Mouse (Mus musculus): ENCODE data around the gene Susd4. TPM values are rescaled to one million over a fixed set of nuclear protein-coding genes. Genes with fewer than 3 reads are reported as not detected.

Gene Susd4
- polyA plus RNA-seq, 1 experiment from 2014 or later, result 4.6 TPM

DNA sequence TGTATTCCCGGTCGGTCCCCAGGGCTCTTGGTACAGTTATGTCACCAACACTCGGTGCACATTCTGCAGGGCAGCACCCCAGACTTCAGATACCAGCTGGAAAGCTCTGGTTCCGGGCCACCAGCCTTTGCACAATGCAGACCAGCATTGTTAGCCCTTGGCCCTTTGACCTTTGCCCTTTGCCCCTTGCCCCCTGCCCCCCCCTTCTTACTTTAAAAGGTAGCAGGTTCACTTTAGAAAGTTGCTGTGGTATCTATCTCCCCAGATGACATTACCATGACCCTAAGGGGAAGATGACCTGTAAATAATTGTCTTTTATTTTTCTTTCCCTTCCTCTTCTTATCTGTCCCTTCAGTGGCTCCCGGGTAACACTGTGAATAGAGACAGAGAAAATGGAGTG lies 53.4 kb downstream of the Susd4 start:
- no peaks in the 10 kb centered on the region for H3K9me3 ChIP-seq (ENCODE audit: control insufficient read depth)
- no peak for ATAC-seq
- no peak overlapping the region for H3K27ac ChIP-seq (ENCODE audit: low read depth, low read length)
- H3K4me2 ChIP-seq (replicated peaks; ENCODE audit: low read depth), result no peak overlapping the region
- no peak overlapping the region for H3K4me3 ChIP-seq (ENCODE audit: low read depth, low read length)
- no peaks in the 10 kb centered on the region for H3K4me1 ChIP-seq (replicated peaks; ENCODE audit: control insufficient read depth, insufficient read depth, low read length)
- no peak for TF ChIP-seq CTCF (IDR thresholded peaks at IDR 0.05; ENCODE audit: low read depth)
- WGBS, result 55% methylated on average over 5 of the region's 5 CpGs
- no peaks in the 10 kb centered on the region for H3K36me3 ChIP-seq (ENCODE audit: control insufficient read depth, insufficient read depth)
- no peaks in the 10 kb centered on the region for H3K27me3 ChIP-seq (replicated peaks; ENCODE audit: control insufficient read depth, insufficient read depth, low read length)
- H3K9ac ChIP-seq (ENCODE audit: low read depth, low read length), result no peak overlapping the region

DNA sequence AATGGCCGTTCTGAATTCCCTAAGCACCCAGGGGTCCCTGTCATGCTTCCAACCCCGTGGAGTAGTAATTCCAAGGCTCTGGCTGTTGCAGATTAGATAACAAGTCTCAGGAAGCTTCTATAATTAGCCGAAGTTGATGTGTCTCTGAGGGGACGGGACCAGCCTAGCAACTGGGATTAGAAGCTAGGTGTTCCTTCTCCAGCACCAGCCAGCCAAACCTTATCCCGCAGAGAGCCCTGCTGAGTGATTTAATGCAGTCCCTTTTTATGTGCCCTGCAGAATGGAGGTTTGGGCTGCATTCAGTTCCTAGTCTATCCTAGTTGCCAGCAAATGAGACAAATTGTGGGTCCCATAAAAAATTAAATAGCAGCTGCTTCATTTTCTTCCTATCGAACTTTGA lies 54.0 kb downstream of the Susd4 start:
- H3K27me3 ChIP-seq (replicated peaks; ENCODE audit: control insufficient read depth, insufficient read depth, low read length), result no peaks in the 10 kb centered on the region
- ATAC-seq, result no peak
- WGBS, result 28% methylated on average over 6 of the region's 6 CpGs

DNA sequence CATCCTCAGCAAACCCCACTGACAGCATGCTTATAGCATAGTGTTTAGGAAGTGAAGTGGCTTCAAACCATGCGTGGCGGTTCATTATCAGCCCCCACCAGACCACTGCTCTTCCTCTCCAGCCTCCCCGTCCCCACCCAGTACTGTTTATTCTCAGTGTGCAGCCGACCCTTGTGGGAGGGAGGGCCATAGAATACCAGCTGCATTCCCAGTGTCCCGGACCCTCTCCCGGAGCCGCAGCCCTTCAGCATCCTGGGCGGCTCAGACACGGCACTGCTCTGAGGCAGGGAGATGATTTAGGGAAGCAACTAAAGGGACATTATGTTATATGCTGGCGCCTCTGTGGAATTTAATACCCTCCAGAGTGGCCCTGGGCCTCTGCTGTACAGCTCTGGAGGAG lies 55.3 kb downstream of the Susd4 start:
- Histone ChIP-seq H3K4me2 (replicated peaks; ENCODE audit: low read depth) (no peak overlapping the region; the same call in 1 of the 2 replicates), H3K27ac (ENCODE audit: low read depth, low read length) (no peak overlapping the region), H3K4me1 (replicated peaks; ENCODE audit: control insufficient read depth, insufficient read depth, low read length) (no peaks in the 10 kb centered on the region), H3K36me3 (ENCODE audit: control insufficient read depth, insufficient read depth) (no peaks in the 10 kb centered on the region), H3K27me3 (replicated peaks; ENCODE audit: control insufficient read depth, insufficient read depth, low read length) (no peaks in the 10 kb centered on the region), H3K9me3 (ENCODE audit: control insufficient read depth) (no peaks in the 10 kb centered on the region), H3K9ac (ENCODE audit: low read depth, low read length) (no peak overlapping the region), H3K4me3 (ENCODE audit: low read depth, low read length) (no peak overlapping the region)
- 51% methylated on average over 10 of the region's 10 CpGs for WGBS
- TF ChIP-seq CTCF (IDR thresholded peaks at IDR 0.05; ENCODE audit: low read depth), result no peak
- no peak for ATAC-seq

More for the DNA sequence above, 54.0 kb downstream of the Susd4 start:
- Histone ChIP-seq H3K27ac (ENCODE audit: low read depth, low read length) (no peak overlapping the region), H3K9ac (ENCODE audit: low read depth, low read length) (no peak overlapping the region), H3K4me2 (replicated peaks; ENCODE audit: low read depth) (no peak overlapping the region), H3K36me3 (ENCODE audit: control insufficient read depth, insufficient read depth) (no peaks in the 10 kb centered on the region), H3K4me1 (replicated peaks; ENCODE audit: control insufficient read depth, insufficient read depth, low read length) (no peaks in the 10 kb centered on the region), H3K9me3 (ENCODE audit: control insufficient read depth) (no peaks in the 10 kb centered on the region), H3K4me3 (ENCODE audit: low read depth, low read length) (no peak overlapping the region)
- TF ChIP-seq CTCF (IDR thresholded peaks at IDR 0.05; ENCODE audit: low read depth), result no peak

DNA sequence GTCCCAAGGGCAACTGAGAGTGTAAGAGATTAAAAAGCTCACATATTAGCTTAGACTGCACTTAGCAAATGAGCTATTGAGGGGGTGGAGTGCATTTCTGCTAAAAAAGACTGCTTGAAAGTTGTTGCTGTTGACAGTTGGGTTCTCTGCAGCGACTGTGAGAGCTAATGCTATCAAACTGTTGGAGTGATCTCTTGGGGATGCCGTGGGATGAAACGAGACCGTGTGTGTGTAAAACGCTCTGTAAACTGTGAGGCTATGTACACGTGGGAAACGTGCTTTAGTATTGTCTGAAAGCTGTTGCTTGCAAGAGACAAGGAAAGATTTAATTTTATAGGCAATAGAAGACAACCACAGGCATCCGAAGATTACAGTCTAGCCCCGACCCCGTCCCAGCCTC lies 59.1 kb downstream of the Susd4 start:
- no peaks in the 10 kb centered on the region for H3K4me1 ChIP-seq (replicated peaks; ENCODE audit: control insufficient read depth, insufficient read depth, low read length)
- WGBS, result 80% methylated on average over 10 of the region's 10 CpGs
- H3K9me3 ChIP-seq (ENCODE audit: control insufficient read depth), result no peaks in the 10 kb centered on the region
- no peaks in the 10 kb centered on the region for H3K27me3 ChIP-seq (replicated peaks; ENCODE audit: control insufficient read depth, insufficient read depth, low read length)
- no peak overlapping the region for H3K27ac ChIP-seq (ENCODE audit: low read depth, low read length)
- no peaks in the 10 kb centered on the region for H3K36me3 ChIP-seq (ENCODE audit: control insufficient read depth, insufficient read depth)
- H3K9ac ChIP-seq (ENCODE audit: low read depth, low read length), result no peak overlapping the region
- ATAC-seq, result no peak
- no peak for TF ChIP-seq CTCF (IDR thresholded peaks at IDR 0.05; ENCODE audit: low read depth)
- H3K4me3 ChIP-seq (ENCODE audit: low read depth, low read length), result no peak overlapping the region
- no peak overlapping the region for H3K4me2 ChIP-seq (replicated peaks; ENCODE audit: low read depth)

DNA sequence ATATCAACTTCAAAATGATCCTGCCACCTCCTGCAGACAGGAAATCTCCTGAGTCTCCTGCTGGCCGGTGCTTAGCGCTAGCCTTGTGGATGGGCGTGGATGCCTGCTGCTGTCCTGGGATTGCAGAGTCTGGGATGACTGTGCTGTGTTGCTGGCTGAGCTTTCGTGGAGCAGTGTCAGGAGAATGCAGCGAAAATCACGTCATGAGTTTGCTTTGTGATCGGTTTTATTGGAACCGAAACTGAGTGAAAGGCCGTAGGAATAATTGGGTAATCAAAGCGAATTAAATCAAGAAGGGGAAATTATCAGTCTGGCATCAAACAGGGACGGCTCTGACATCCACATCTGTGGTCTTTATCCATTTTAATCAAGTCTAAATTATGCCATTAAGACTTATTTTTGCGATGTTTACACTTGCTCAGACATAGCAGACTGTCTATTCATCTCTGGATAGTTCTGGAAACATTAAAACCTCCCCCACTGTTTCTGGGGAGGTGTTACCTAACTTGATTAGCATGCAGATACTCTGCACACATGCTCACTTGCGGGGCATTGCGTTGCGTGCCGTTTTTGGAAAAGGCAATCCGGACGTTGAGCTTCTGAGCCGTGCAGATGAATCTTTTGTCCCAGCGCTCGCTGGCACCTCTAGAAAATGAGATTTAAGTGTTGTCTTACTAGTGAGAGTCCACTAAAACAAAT lies 60.2 kb downstream of the Susd4 start:
- ATAC-seq, result no peak
- no peak overlapping the region for H3K4me2 ChIP-seq (replicated peaks; ENCODE audit: low read depth)
- no peak for TF ChIP-seq CTCF (IDR thresholded peaks at IDR 0.05; ENCODE audit: low read depth)
- H3K4me3 ChIP-seq (ENCODE audit: low read depth, low read length), result no peak overlapping the region
- WGBS, result 74% methylated on average over 21 of the region's 21 CpGs
- H3K9ac ChIP-seq (ENCODE audit: low read depth, low read length), result no peak overlapping the region
- H3K9me3 ChIP-seq (ENCODE audit: control insufficient read depth), result no peaks in the 10 kb centered on the region
- H3K4me1 ChIP-seq (replicated peaks; ENCODE audit: control insufficient read depth, insufficient read depth, low read length), result no peaks in the 10 kb centered on the region
- no peak overlapping the region for H3K27ac ChIP-seq (ENCODE audit: low read depth, low read length)
- H3K36me3 ChIP-seq (ENCODE audit: control insufficient read depth, insufficient read depth), result no peaks in the 10 kb centered on the region
- no peaks in the 10 kb centered on the region for H3K27me3 ChIP-seq (replicated peaks; ENCODE audit: control insufficient read depth, insufficient read depth, low read length)

DNA sequence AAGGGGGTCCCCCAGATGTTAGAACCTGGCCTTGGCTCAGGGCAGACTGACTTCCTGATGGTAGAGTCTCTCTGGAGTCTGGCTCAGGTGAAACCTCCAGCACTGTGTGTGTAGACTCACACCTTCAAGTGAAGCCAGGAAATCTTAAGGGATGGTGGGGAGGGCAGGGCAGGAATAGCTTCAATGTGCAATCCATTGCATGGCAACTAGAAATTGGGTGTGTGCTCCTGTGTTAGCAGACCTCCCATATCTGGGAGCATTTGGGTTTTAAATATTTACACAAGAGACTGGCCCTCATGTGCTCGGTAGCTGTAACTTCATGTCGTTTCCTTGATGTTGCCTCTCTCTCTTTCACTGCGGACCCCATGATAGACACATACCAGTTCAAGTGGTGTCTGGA lies 62.9 kb downstream of the Susd4 start:
- Histone ChIP-seq H3K36me3 (ENCODE audit: control insufficient read depth, insufficient read depth) (no peaks in the 10 kb centered on the region), H3K27me3 (replicated peaks; ENCODE audit: control insufficient read depth, insufficient read depth, low read length) (no peaks in the 10 kb centered on the region), H3K9ac (ENCODE audit: low read depth, low read length) (no peak overlapping the region), H3K27ac (ENCODE audit: low read depth, low read length) (no peak overlapping the region), H3K4me2 (replicated peaks; ENCODE audit: low read depth) (no peak overlapping the region), H3K4me3 (ENCODE audit: low read depth, low read length) (no peak overlapping the region), H3K9me3 (ENCODE audit: control insufficient read depth) (no peaks in the 10 kb centered on the region), H3K4me1 (replicated peaks; ENCODE audit: control insufficient read depth, insufficient read depth, low read length) (no peaks in the 10 kb centered on the region)
- ATAC-seq, result no peak
- no peak for TF ChIP-seq CTCF (IDR thresholded peaks at IDR 0.05; ENCODE audit: low read depth)
- WGBS, result 30% methylated on average over 3 of the region's 3 CpGs

All from intestine, postnatal 0 days (tissue).